Comparison of ENCODE assay signal across 8 mouse cellular contexts in the genomic region with DNA sequence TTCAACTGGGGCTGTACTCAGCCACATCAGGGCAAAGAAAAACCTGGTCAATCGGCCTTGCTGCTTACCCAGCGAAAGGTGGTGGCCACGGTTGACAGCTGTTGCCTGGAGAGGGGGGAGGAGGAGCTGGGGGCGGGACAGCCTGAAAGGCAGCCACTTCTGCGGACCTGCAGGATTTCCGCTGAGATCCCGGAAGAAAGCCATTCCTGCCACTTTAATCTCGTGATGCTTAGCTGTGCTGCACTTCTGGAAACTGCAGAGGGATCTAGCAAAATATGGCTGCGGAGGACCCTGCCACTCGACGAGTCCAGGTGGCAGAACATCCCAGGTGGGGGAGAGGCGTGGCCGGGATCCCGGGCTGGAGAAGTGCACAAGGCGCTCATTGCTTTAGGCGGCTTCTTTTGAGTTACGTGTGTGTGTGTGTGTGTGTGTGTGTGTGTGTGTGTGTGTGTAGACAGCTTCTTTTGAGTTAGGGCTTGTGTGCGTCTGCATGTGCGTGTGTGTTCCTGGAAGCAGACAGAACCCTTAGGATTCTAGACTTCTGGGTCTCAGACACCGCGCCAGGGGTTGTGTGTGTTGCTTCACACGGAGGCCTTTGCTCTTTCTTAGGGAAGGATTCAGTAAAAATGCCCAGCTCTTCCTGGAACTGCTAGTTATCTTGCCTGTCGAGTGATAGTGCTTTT. TPM values are rescaled to one million over a fixed set of nuclear protein-coding genes. Genes with fewer than 3 reads are reported as not detected.
DNase-seq lines count a peak whose midpoint lies in the region; ATAC-seq and TF ChIP-seq lines count a peak whose summit lies in the region.

No protein-coding gene starts in this region.

- H3K27ac ChIP-seq in forebrain, embryonic 15.5 days (replicated peaks), result peak overlapping the region; percentile 60
- H3K27ac ChIP-seq in lung, embryonic 14.5 days (ENCODE audit: low read depth), result peak overlapping the region; percentile 43; the same call in 1 of the 2 replicates

- peak overlapping the region; percentile 58 for H3K9ac ChIP-seq in forebrain, embryonic 15.5 days (replicated peaks)
- peak overlapping the region; percentile 77 for H3K9ac ChIP-seq in lung, embryonic 14.5 days

- peaks cover 8% of the 10 kb centered on the region for H3K36me3 ChIP-seq in E14TG2a.4 (ENCODE audit: insufficient read depth, low read length)
- no peaks in the 10 kb centered on the region for H3K36me3 ChIP-seq in forebrain, embryonic 15.5 days
- H3K36me3 ChIP-seq in lung, embryonic 14.5 days (ENCODE audit: insufficient read depth), result peaks cover 3% of the 10 kb centered on the region; the same call in 1 of the 2 replicates

- intact Hi-C loops in heart, postnatal 14 days (cut with DNase I), result no loop called here

- no peak for TF ChIP-seq CTCF in E14TG2a.4 (conservative IDR thresholded peaks at IDR 0.05; ENCODE audit: low read length)
- TF ChIP-seq CTCF in lung, embryonic 14.5 days (IDR thresholded peaks at IDR 0.05; ENCODE audit: low read depth), result no peak

- 6% methylated on average over 23 of the region's 23 CpGs for WGBS in forebrain, embryonic 15.5 days
- 3% methylated on average over 23 of the region's 23 CpGs for WGBS in lung, embryonic 14.5 days

- peak; percentile 41 for DNase-seq in cerebellum, adult 11-12 months
- DNase-seq in heart, postnatal 14 days, result peak; percentile 53 to 69
- peak; percentile 20 to 26 for DNase-seq in layer of hippocampus, adult 18-20 months (ENCODE audit: low spot score in 2 of 2)
- peak; percentile 83 for DNase-seq in lung, embryonic 14.5 days
- peak; percentile 47 for DNase-seq in testis, postnatal 14 days (ENCODE audit: low spot score)

- peaks cover 33% of the 10 kb centered on the region for H3K4me1 ChIP-seq in E14TG2a.4 (replicated peaks; ENCODE audit: low read depth, low read length)
- H3K4me1 ChIP-seq in forebrain, embryonic 15.5 days, result peaks cover 20% of the 10 kb centered on the region
- H3K4me1 ChIP-seq in lung, embryonic 14.5 days (ENCODE audit: insufficient read depth), result no peaks in the 10 kb centered on the region

- H3K9me3 ChIP-seq in E14TG2a.4 (ENCODE audit: low read length), result no peaks in the 10 kb centered on the region
- no peaks in the 10 kb centered on the region for H3K9me3 ChIP-seq in forebrain, embryonic 15.5 days
- no peaks in the 10 kb centered on the region for H3K9me3 ChIP-seq in lung, embryonic 14.5 days (ENCODE audit: low read depth, low read length)

- no peaks in the 10 kb centered on the region for H3K27me3 ChIP-seq in E14TG2a.4 (ENCODE audit: insufficient read depth, low read length)
- no peaks in the 10 kb centered on the region for H3K27me3 ChIP-seq in forebrain, embryonic 15.5 days
- no peaks in the 10 kb centered on the region for H3K27me3 ChIP-seq in lung, embryonic 14.5 days (ENCODE audit: insufficient read depth, low read length)

- peak; percentile 87 for ATAC-seq in forebrain, embryonic 15.5 days (replicated peaks)
- ATAC-seq in lung, embryonic 14.5 days (ENCODE audit: insufficient read depth), result peak; percentile 90
- peak; percentile 56; the same call in 1 of the 2 replicates for ATAC-seq in neutrophil, adult 5-6 weeks (ENCODE audit: extremely low read depth, insufficient number of reproducible peaks, low FRiP score, poor library complexity, severe bottlenecking)

- H3K4me3 ChIP-seq in E14TG2a.4 (replicated peaks; ENCODE audit: low read length), result peak overlapping the region; percentile 80
- peak overlapping the region; percentile 50 for H3K4me3 ChIP-seq in forebrain, embryonic 15.5 days
- peak overlapping the region; percentile 50 for H3K4me3 ChIP-seq in lung, embryonic 14.5 days (ENCODE audit: low read depth, low read length)

- H3K4me2 ChIP-seq in forebrain, embryonic 15.5 days (replicated peaks), result peak overlapping the region; percentile 68
- H3K4me2 ChIP-seq in lung, embryonic 14.5 days, result peak overlapping the region; percentile 73

RNA-seq across cellular contexts. Expression of a gene that starts 7.3 kb away (rescaled TPM):
- 66.8 and 66.9 TPM in 2 replicates for polyA plus RNA-seq in forebrain, embryonic 15.5 days (2015; fragmentation: Nextera tagmentation; extraction: Ambion mirVana)
- total RNA-seq in heart, postnatal 14 days (2021), result 10 to 100 TPM; 74.7 to 90.3 TPM
- 100 to 1,000 TPM; 112 to 119 TPM for total RNA-seq in layer of hippocampus, adult 18-20 months (2021)
- 85.9 and 89.7 TPM in 2 replicates for polyA plus RNA-seq in lung, embryonic 14.5 days (2014; fragmentation: Nextera tagmentation; extraction: Ambion mirVana)
- total RNA-seq in neutrophil, adult 5-6 weeks (2017), result 67.0 and 71.1 TPM in 2 replicates

RNA-seq across cellular contexts. Expression of a gene that starts 7.3 kb away (rescaled TPM):
- 28.7 and 29.1 TPM in 2 replicates for polyA plus RNA-seq in forebrain, embryonic 15.5 days (2015; fragmentation: Nextera tagmentation; extraction: Ambion mirVana)
- 10 to 100 TPM; 12.0 to 14.0 TPM for total RNA-seq in heart, postnatal 14 days (2021)
- 10 to 100 TPM; 30.0 to 30.2 TPM for total RNA-seq in layer of hippocampus, adult 18-20 months (2021)
- polyA plus RNA-seq in lung, embryonic 14.5 days (2014; fragmentation: Nextera tagmentation; extraction: Ambion mirVana), result 39.3 and 41.3 TPM in 2 replicates
- total RNA-seq in neutrophil, adult 5-6 weeks (2017), result 28.9 and 30.6 TPM in 2 replicates

Comparison
In these comparisons a context has a peak if more than half of its experiments do, and no peak if none do; other contexts are left out.
1. Peak in every context shown above with its lines: DNase-seq, ATAC-seq, H3K4me3 ChIP-seq and H3K27ac ChIP-seq.
2. DNase-seq: peak in every context shown above with its lines; median percentile 83 in lung, embryonic 14.5 days; 61 in heart, postnatal 14 days; 47 in testis, postnatal 14 days; 41 in cerebellum, adult 11-12 months; 23 in layer of hippocampus, adult 18-20 months.